In genomic region chr19:27395481-27395880, GRCm38 (mm10) we compare ENCODE assay signal across 8 mouse cellular contexts. TPM values are rescaled to one million over a fixed set of nuclear protein-coding genes. Genes with fewer than 3 reads are reported as not detected.
A peak's percentile ranks its signal among the peaks of the same experiment; 100 is the strongest.
DNase-seq lines count a peak whose midpoint lies in the region; ATAC-seq and TF ChIP-seq lines count a peak whose summit lies in the region.

No protein-coding gene starts in this region.

- no peak overlapping the region for H3K4me2 ChIP-seq in limb, embryonic 12.5 days

- no peak for DNase-seq in limb, embryonic 10.5 days (ENCODE audit: low spot score)
- peak; percentile 52 for DNase-seq in ZHBTc4 (ENCODE audit: low read depth, low spot score)
- DNase-seq in kidney, adult 18-20 months: peak; percentile 50
- DNase-seq in spleen, postnatal 4 days (ENCODE audit: low spot score in 2 of 2): no peak
- DNase-seq in thymus, adult 2 months: no peak
- DNase-seq in cerebellum, adult 8-10 months: no peak

- 87% methylated on average over 8 of the region's 8 CpGs for WGBS in limb, embryonic 12.5 days
- WGBS in limb, embryonic 10.5 days: 90% methylated on average over 8 of the region's 8 CpGs
- 89% methylated on average over 8 of the region's 8 CpGs for WGBS in thymus, adult 2 months

- no peaks in the 10 kb centered on the region for H3K9me3 ChIP-seq in limb, embryonic 12.5 days
- H3K9me3 ChIP-seq in limb, embryonic 10.5 days (replicated peaks): no peaks in the 10 kb centered on the region

- no peak overlapping the region for H3K27ac ChIP-seq in limb, embryonic 12.5 days
- H3K27ac ChIP-seq in limb, embryonic 10.5 days: no peak overlapping the region
- no peak overlapping the region for H3K27ac ChIP-seq in thymus, adult 2 months (ENCODE audit: control insufficient read depth, insufficient read depth, low read length)

- H3K4me1 ChIP-seq in limb, embryonic 12.5 days (replicated peaks): no peaks in the 10 kb centered on the region
- no peaks in the 10 kb centered on the region for H3K4me1 ChIP-seq in limb, embryonic 10.5 days
- no peaks in the 10 kb centered on the region for H3K4me1 ChIP-seq in thymus, adult 2 months (replicated peaks; ENCODE audit: control insufficient read depth, insufficient read depth, low read length)

- H3K36me3 ChIP-seq in limb, embryonic 12.5 days: peaks cover 91% of the 10 kb centered on the region
- H3K36me3 ChIP-seq in limb, embryonic 10.5 days: peaks cover 100% of the 10 kb centered on the region
- peaks cover 32% of the 10 kb centered on the region for H3K36me3 ChIP-seq in thymus, adult 2 months (ENCODE audit: control insufficient read depth, insufficient read depth, low read length)

- no peak for TF ChIP-seq POLR2A in thymus, adult 2 months (IDR thresholded peaks at IDR 0.05; ENCODE audit: control insufficient read depth, extremely low read depth, insufficient read depth, low read length, poor library complexity)

- H3K4me3 ChIP-seq in limb, embryonic 12.5 days (replicated peaks): no peak overlapping the region
- no peak overlapping the region for H3K4me3 ChIP-seq in limb, embryonic 10.5 days
- no peak overlapping the region for H3K4me3 ChIP-seq in thymus, adult 2 months (ENCODE audit: control insufficient read depth, insufficient read depth, low read length)

- no peak overlapping the region for H3K9ac ChIP-seq in limb, embryonic 12.5 days (replicated peaks)

- TF ChIP-seq CTCF in thymus, adult 2 months (IDR thresholded peaks at IDR 0.05; ENCODE audit: borderline replicate concordance, control insufficient read depth, extremely low read depth, insufficient read depth, low read length, poor library complexity): no peak

- H3K27me3 ChIP-seq in limb, embryonic 12.5 days: no peaks in the 10 kb centered on the region
- no peaks in the 10 kb centered on the region for H3K27me3 ChIP-seq in limb, embryonic 10.5 days (ENCODE audit: low read depth, poor library complexity, severe bottlenecking)
- H3K27me3 ChIP-seq in thymus, adult 2 months (ENCODE audit: control insufficient read depth, insufficient read depth, low read length): no peaks in the 10 kb centered on the region

- peak; percentile 73; the same call in 1 of the 2 replicates for ATAC-seq in limb, embryonic 12.5 days (ENCODE audit: insufficient number of reproducible peaks, insufficient read depth, low FRiP score, low TSS enrichment, low read depth)
- peak; percentile 81 for ATAC-seq in megakaryocyte progenitor cell, adult 5-6 weeks (replicated peaks; ENCODE audit: poor library complexity)

RNA-seq across cellular contexts. Expression of gene Pum3, which starts 34.1 kb away (rescaled TPM):
- polyA plus RNA-seq in limb, embryonic 12.5 days (2016; fragmentation: Nextera tagmentation; extraction: Ambion mirVana): 86.8 and 95.5 TPM in 2 replicates
- polyA plus RNA-seq in limb, embryonic 10.5 days (2016; fragmentation: Nextera tagmentation; extraction: Ambion mirVana): 92.5 and 95.3 TPM in 2 replicates
- total RNA-seq in megakaryocyte progenitor cell, adult 5-6 weeks (2015): 201 and 209 TPM in 2 replicates
- total RNA-seq in megakaryocyte progenitor cell, adult 5-6 weeks (2017): 155 and 169 TPM in 2 replicates
- polyA plus RNA-seq in thymus, adult 2 months (2012; rRNA removed): 16.2 and 20.3 TPM in 2 replicates

Comparison
In these comparisons a context has a peak if more than half of its experiments do, and no peak if none do; other contexts are left out.
1. DNase-seq: peak in ZHBTc4 (single experiment) and kidney, adult 18-20 months (single experiment); none in limb, embryonic 10.5 days (single experiment), spleen, postnatal 4 days (0 of 2), thymus, adult 2 months (single experiment) and cerebellum, adult 8-10 months (single experiment).